Mouse (Mus musculus) hindbrain, embryonic 14.5 days (tissue): ENCODE measurements around the gene Pik3ap1. TPM values are rescaled to one million over a fixed set of nuclear protein-coding genes. Genes with fewer than 3 reads are reported as not detected.

ENCODE experiments used
- ATAC-seq: fragments of 200-750 bp; cut with Nextera tagmentation; 2 replicates; pipeline ENCODE4 v1.8.0; 2017; ENCODE audit warnings: moderate number of reproducible peaks, mild to moderate bottlenecking, moderate TSS enrichment, moderate library complexity; ENCODE audit not compliant: low FRiP score
- DNase-seq: peaks from one replicate; pipeline ENCODE4 v3.0.0-alpha.2; 2015; ENCODE audit warnings: low spot score
- H3K27ac ChIP-seq: fragments of 300-500 bp; sonication (generic); 2 replicates; pipeline ENCODE4 v1.5.1; 2014; ENCODE audit warnings: mild to moderate bottlenecking, moderate library complexity
- H3K27me3 ChIP-seq: fragments of 300-500 bp; sonication (generic); 2 replicates; pipeline ENCODE4 v1.6.1; 2014; ENCODE audit warnings: mild to moderate bottlenecking, low read length, mixed read lengths; ENCODE audit not compliant: control insufficient read depth, insufficient read depth
- H3K36me3 ChIP-seq: fragments of 300-500 bp; sonication (generic); replicated peaks from 2 replicates; pipeline ENCODE4 v1.6.1; 2014; ENCODE audit not compliant: control insufficient read depth, insufficient read depth
- H3K4me1 ChIP-seq: fragments of 300-500 bp; sonication (generic); replicated peaks from 2 replicates; pipeline ENCODE4 v1.6.1; 2014; ENCODE audit warnings: antibody characterized with exemption, low read length, mixed read lengths; ENCODE audit not compliant: control insufficient read depth, insufficient read depth
- H3K4me2 ChIP-seq: fragments of 300-500 bp; sonication (generic); replicated peaks from 2 replicates; pipeline ENCODE4 v1.6.1; 2014; ENCODE audit warnings: mild to moderate bottlenecking, moderate library complexity
- H3K4me3 ChIP-seq: fragments of 300-500 bp; sonication (generic); replicated peaks from 2 replicates; pipeline ENCODE4 v1.5.1; 2014; ENCODE audit warnings: mild to moderate bottlenecking, low read length
- H3K9ac ChIP-seq: fragments of 300-500 bp; sonication (generic); 2 replicates; pipeline ENCODE4 v1.6.1; 2014
- H3K9me3 ChIP-seq: fragments of 300-500 bp; sonication (generic); 2 replicates; pipeline ENCODE4 v1.6.1; 2016; ENCODE audit warnings: low read length; ENCODE audit not compliant: control insufficient read depth
- whole genome bisulfite sequencing: fragments of 180-500 bp; shearing (Covaris S2); extraction: QIAGEN DNeasy Blood & Tissue Kit; methylation state at CpG from one replicate; pipeline ENCODE4 v1.1.7; 2014; 5-methylcytosine and 5-hydroxymethylcytosine counted together
- polyA plus RNA-seq: library from polyadenylated mRNA; unstranded; fragments of >200 nt; fragmentation: Nextera tagmentation; extraction: Ambion mirVana; gene quantifications from 2 replicates; pipeline ENCODE4 v1.2.1, GENCODE M21; 2014

The Pik3ap1 gene
- polyA plus RNA-seq, 1 experiment from 2014 or later, result 2.2 TPM

DNA sequence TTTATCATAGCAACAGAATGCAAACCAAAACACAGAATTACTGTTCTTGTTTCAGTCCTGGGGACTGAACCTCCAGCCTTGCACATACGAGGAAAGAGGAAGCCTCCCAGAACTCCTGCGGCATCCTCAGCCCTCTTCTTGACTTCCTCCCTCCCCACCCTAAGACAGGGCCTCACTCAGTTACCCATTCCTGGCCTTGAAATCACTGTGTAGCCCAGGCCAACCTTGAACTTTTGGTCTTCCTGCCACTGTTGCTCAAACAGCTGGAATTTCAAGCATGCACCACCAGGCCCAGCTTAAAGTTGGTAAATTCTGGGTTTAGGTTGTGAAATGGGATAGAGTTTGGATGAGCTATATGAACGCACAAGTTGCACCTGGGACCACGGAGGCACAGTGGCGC is 10.2 kb downstream of the Pik3ap1 start:
- H3K36me3 ChIP-seq, result no peaks in the 10 kb centered on the region
- H3K27ac ChIP-seq, result no peak overlapping the region
- ATAC-seq (no peak), DNase-seq (no peak)
- H3K4me3 ChIP-seq, result no peak overlapping the region
- 97% methylated on average over 5 of the region's 5 CpGs for WGBS
- H3K9me3 ChIP-seq, result no peaks in the 10 kb centered on the region
- H3K4me1 ChIP-seq, result no peaks in the 10 kb centered on the region
- H3K9ac ChIP-seq, result no peak overlapping the region
- H3K4me2 ChIP-seq, result no peak overlapping the region
- no peaks in the 10 kb centered on the region for H3K27me3 ChIP-seq

GRCm38 (mm10) chr19:41372322-41372721 is 12.6 kb downstream of the Pik3ap1 start:
- DNase-seq (no peak), ATAC-seq (no peak)
- Histone ChIP-seq H3K4me3 (no peak overlapping the region), H3K4me1 (no peaks in the 10 kb centered on the region), H3K36me3 (no peaks in the 10 kb centered on the region), H3K9ac (no peak overlapping the region), H3K27ac (no peak overlapping the region), H3K4me2 (no peak overlapping the region), H3K9me3 (no peaks in the 10 kb centered on the region), H3K27me3 (no peaks in the 10 kb centered on the region)
- 96% methylated on average over 4 of the region's 4 CpGs for WGBS

DNA sequence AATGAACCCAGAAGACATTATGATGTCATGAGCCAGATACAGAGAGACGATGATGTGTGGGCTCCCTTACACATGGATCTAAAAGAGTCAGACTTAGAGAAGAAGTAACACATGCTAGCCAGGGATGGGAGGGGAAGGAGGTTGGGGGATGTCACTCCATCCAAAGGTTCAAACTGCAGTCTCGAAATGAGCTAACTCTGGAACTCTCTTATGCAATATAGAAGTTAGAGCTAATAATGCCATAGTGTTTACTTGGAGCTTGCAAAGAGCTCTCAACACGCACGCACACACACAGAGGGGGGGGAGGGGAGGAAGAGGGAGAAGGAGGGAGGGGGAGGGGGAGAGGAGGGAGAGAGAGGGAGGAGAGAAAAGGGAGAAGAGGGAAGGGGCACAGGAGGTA is 13.5 kb downstream of the Pik3ap1 start:
- Histone ChIP-seq H3K36me3 (no peaks in the 10 kb centered on the region), H3K4me2 (no peak overlapping the region), H3K4me3 (no peak overlapping the region), H3K4me1 (no peaks in the 10 kb centered on the region), H3K9ac (no peak overlapping the region), H3K27ac (no peak overlapping the region), H3K27me3 (no peaks in the 10 kb centered on the region), H3K9me3 (no peaks in the 10 kb centered on the region)
- DNase-seq, result no peak
- no peak for ATAC-seq
- WGBS, result 88% methylated on average over 4 of the region's 4 CpGs

DNA sequence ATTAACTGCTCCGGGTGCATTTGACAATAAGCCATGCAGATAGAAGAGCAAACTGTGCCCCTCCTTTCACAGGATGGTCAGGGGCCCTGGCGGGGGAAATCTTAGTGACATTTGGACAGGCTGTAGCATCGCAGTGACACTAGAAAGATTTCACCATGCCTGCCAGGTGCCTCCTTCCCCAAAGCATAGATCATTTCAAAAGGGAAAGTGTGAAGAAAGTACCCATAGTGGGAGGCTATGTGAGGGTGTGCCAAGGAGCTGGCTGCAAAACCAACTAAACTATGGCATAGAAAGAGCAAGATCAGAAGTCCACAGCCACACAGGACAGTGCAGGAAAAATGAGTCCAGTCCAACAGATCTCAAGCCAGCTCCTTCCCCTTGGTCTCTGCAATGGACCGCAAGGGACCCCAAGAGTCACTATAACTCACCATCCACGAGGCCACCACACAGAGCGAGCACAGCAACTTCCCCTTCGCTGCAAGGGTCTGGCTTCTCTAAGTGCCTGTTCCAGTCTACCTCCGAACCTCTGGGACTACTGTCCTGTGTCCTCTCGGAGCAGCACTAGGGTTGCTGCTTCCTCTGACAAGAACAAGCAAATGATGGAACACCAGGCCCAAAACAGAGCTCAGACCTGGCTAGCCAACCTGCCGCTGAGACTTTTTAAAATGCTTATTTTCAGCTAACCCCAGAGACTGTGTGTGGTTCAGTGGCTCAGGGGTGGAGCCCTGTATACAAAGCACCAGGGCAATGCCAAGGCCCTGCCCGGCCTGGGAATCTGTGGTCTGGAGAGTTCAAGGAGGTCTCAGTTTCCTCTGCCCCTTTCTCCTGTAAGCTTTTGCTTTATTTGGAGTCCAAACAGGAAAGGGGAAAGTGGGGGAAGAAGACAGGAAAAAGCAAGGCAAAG is 15.1 kb downstream of the Pik3ap1 start:
- DNase-seq (no peak), ATAC-seq (no peak)
- 86% methylated on average over 11 of the region's 11 CpGs for whole genome bisulfite sequencing
- no peak overlapping the region for H3K27ac ChIP-seq
- no peaks in the 10 kb centered on the region for H3K9me3 ChIP-seq
- H3K9ac ChIP-seq, result no peak overlapping the region
- H3K4me1 ChIP-seq, result no peaks in the 10 kb centered on the region
- no peak overlapping the region for H3K4me3 ChIP-seq
- H3K27me3 ChIP-seq, result no peaks in the 10 kb centered on the region
- H3K36me3 ChIP-seq, result no peaks in the 10 kb centered on the region
- no peak overlapping the region for H3K4me2 ChIP-seq

GRCm38 (mm10) chr19:41366854-41367517 is 17.9 kb downstream of the Pik3ap1 start:
- Histone ChIP-seq H3K36me3 (no peaks in the 10 kb centered on the region), H3K27ac (no peak overlapping the region), H3K9me3 (no peaks in the 10 kb centered on the region), H3K4me1 (no peaks in the 10 kb centered on the region), H3K27me3 (no peaks in the 10 kb centered on the region), H3K4me2 (no peak overlapping the region), H3K9ac (no peak overlapping the region), H3K4me3 (no peak overlapping the region)
- no peak for ATAC-seq
- 86% methylated on average over 9 of the region's 9 CpGs for WGBS
- no peak for DNase-seq

GRCm38 (mm10) chr19:41366192-41366853 is 18.6 kb downstream of the Pik3ap1 start:
- no peak for ATAC-seq
- WGBS, result 87% methylated on average over 16 of the region's 16 CpGs
- no peak overlapping the region for H3K27ac ChIP-seq

GRCm38 (mm10) chr19:41365570-41365969 is 19.3 kb downstream of the Pik3ap1 start:
- Histone ChIP-seq H3K4me3 (no peak overlapping the region), H3K4me1 (no peaks in the 10 kb centered on the region), H3K27ac (no peak overlapping the region), H3K4me2 (no peak overlapping the region), H3K9ac (no peak overlapping the region), H3K27me3 (no peaks in the 10 kb centered on the region), H3K36me3 (no peaks in the 10 kb centered on the region), H3K9me3 (no peaks in the 10 kb centered on the region)
- 94% methylated on average over 5 of the region's 5 CpGs for WGBS
- DNase-seq (no peak), ATAC-seq (no peak)

More at GRCm38 (mm10) chr19:41366192-41366853, 18.6 kb downstream of the Pik3ap1 start:
- Histone ChIP-seq H3K4me3 (no peak overlapping the region), H3K36me3 (no peaks in the 10 kb centered on the region), H3K4me2 (no peak overlapping the region), H3K9ac (no peak overlapping the region), H3K9me3 (no peaks in the 10 kb centered on the region), H3K27me3 (no peaks in the 10 kb centered on the region), H3K4me1 (no peaks in the 10 kb centered on the region)
- DNase-seq, result no peak

DNA sequence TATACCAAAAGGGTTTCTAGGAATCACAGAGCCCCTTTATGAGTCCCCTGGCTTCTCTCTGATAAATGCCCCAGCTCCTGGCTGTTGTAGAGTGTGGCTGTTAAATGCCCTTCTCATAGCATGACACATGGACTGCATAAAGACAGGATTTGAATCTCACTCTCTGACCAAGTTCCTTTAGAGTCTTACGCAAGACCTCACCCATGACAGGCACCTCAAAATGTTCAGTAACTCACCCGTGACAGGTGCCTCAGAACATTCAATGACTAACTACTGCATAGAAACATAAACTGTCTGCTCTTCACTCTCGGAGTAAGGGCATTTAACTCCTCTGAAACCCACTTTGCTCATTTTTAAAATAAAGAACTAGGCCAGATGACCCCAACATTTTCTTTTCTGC is 20.4 kb downstream of the Pik3ap1 start:
- Histone ChIP-seq H3K9ac (no peak overlapping the region), H3K4me3 (no peak overlapping the region), H3K4me2 (no peak overlapping the region), H3K9me3 (no peaks in the 10 kb centered on the region), H3K4me1 (no peaks in the 10 kb centered on the region), H3K27me3 (no peaks in the 10 kb centered on the region), H3K36me3 (no peaks in the 10 kb centered on the region), H3K27ac (no peak overlapping the region)
- ATAC-seq (no peak), DNase-seq (no peak)
- 85% methylated on average over 3 of the region's 3 CpGs for WGBS

DNA sequence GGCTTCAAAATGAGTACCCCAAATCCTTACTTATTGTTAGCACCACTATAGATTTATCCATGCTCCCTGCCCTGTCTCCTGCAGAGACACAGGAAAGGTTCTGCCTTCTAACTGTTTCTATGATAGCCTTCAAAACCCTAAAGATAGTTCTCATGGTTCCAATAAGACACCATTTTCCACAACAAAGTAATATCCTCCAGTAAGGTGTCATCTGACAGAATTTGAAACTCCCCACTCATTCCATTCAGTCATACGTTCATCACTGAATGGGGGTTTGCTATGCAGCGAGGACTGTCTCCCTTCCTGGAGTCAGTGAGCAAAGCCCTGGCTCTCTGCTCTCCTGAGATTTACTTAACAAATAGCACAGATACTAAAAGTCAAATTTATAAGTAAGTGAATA is 21.9 kb downstream of the Pik3ap1 start:
- Histone ChIP-seq H3K27me3 (no peaks in the 10 kb centered on the region), H3K27ac (no peak overlapping the region), H3K36me3 (no peaks in the 10 kb centered on the region), H3K9ac (no peak overlapping the region), H3K9me3 (no peaks in the 10 kb centered on the region), H3K4me3 (no peak overlapping the region), H3K4me1 (no peaks in the 10 kb centered on the region), H3K4me2 (no peak overlapping the region)
- DNase-seq, result no peak
- 90% methylated on average over 2 of the region's 2 CpGs for WGBS
- ATAC-seq, result no peak
